Mouse (Mus musculus) heart, postnatal 36 days (tissue): ENCODE results near the gene Wipf3. TPM values are rescaled to one million over a fixed set of nuclear protein-coding genes. Genes with fewer than 3 reads are reported as not detected.

Source experiments
- DNase-seq, 2 experiments: peaks; one replicate each; pipeline ENCODE4 v3.0.0; 2021 to 2022
- intact Hi-C: fragments of 180-260 bp; cut with DNase I; formaldehyde crosslinking; loops from one replicate; pipeline ENCODE4 v1.15.1; 2025
- total RNA-seq, 2 experiments: library from RNA; stranded (reverse); gene quantifications; 2 replicates each; pipeline ENCODE4 v1.2.3; 2021

The Wipf3 gene
- 10 to 100 TPM; 37.7 to 40.2 TPM for total RNA-seq

- intact Hi-C loops: loop anchor here (2.0 to 5.0 kb wide), 2 partner anchors 37 to 77 kb away; no protein-coding TSS in a partner anchor
- DNase-seq: peak; percentile 75 to 76
These were observed at the start of gene Wipf3 for GRCm38 (mm10) chr6:54429447-54430194. Gene Wipf3 (plus strand): TSS chr6:54429603.

- intact Hi-C loops: no loop called here
- no peak for DNase-seq
These were observed 46.8 kb upstream of the Wipf3 start for GRCm38 (mm10) chr6:54382636-54383035.

- intact Hi-C loops: no loop called here
- no peak for DNase-seq
These were observed 45.4 kb upstream of the Wipf3 start for GRCm38 (mm10) chr6:54383893-54384524.

DNA sequence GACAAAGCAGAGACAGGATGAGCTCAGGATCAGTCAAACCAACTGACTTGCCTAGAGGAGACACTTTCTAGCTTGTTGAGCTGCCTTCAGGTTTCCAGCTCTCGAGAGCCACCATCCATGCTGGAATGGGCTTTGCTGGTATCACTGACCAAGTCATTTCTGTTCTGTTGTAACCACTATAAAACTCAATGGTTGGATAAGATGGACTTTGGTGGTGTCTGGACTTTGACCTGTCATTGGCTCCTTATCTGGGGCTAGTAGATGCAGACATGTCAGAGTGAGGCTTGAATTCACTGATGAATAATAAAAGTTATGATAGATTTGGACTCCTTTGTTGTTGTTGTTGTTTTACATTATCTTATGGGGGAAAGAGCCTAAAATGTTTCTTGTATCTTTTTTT, 44.6 kb upstream of the Wipf3 start:
- intact Hi-C loops: no loop called here
- no peak for DNase-seq

GRCm38 (mm10) chr6:54386429-54386828, 43.0 kb upstream of the Wipf3 start:
- DNase-seq: no peak
- intact Hi-C loops: no loop called here

- intact Hi-C loops: no loop called here
- no peak for DNase-seq
These were observed 42.4 kb upstream of the Wipf3 start for GRCm38 (mm10) chr6:54387044-54387443.

GRCm38 (mm10) chr6:54387751-54388150, 41.7 kb upstream of the Wipf3 start:
- DNase-seq: no peak
- intact Hi-C loops: no loop called here

DNA sequence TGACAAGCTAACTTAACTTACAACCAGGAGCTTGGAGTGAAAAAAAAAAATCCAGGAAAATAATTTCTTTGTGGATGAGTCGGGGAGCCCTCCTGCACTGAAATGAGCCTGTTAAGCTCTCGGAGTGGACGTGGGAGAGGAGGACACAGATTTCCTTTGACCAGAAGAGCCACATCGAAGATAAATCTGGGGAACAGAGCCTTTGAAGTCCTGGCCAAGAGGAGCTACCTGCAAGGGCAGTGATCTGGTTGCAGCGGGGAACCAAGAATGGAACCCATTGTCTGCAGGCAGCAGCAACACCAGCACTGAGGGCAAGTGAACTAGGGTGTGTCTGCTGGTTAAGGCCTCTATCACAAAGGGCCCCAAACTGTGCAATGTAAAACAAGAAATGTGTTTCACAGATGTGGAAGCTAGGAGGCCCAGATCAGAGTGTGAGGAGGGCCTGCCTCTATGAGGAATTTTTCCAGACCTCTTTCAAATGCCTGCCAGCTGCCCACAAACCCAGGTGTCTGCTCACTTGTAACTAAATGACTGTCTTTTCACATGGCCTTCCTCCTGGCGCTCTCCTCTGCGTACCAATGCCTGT, 40.6 kb upstream of the Wipf3 start:
- intact Hi-C loops: no loop called here

DNA sequence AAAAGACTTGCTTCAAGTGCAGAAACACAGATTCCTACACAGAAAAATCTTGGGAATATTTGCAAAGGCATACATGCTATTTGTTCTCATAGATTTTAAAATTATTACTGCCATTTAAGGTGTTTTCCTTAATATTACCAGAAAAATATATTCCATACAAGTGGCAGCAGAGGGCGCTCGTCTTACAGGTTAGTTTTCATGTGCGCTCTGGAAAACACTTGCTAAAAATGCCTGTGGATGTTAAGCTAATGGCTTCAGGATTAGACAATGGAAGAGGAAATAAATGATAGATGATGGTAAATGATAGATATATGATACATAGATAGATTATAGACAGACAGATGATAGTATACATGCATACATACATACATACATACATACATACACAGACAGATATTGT, 37.6 kb upstream of the Wipf3 start:
- DNase-seq: peak; percentile 50 to 72
- intact Hi-C loops: loop anchor here (1.0 to 5.0 kb wide), 4 partner anchors 36 to 176 kb away; partner anchors contain the start of genes Scrn1 and Wipf3

More for the DNA sequence above, 40.6 kb upstream of the Wipf3 start:
- DNase-seq: no peak

DNA sequence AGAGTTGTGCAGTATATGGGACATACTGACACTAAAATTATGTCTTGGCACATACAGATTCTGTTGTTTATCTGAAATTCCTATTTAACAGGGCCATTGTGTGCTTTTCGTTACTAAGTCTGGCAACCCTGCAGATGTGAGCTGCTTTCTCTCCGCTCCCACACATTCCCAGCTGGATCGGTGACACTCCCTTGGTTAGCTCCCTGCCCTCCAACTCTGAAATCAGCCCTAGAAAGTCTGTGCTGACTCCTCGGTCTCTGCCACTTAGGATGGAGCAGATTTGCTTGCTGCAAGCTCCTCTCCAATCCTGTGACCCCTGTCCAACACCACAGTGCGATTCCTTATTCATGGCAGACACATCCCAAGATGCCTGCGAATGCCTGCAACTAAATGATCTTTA, 35.5 kb upstream of the Wipf3 start:
- DNase-seq: no peak
- intact Hi-C loops: loop anchor here (5.0 kb wide), 2 partner anchors 33 to 173 kb away; partner anchors contain the start of genes Scrn1 and Wipf3

DNA sequence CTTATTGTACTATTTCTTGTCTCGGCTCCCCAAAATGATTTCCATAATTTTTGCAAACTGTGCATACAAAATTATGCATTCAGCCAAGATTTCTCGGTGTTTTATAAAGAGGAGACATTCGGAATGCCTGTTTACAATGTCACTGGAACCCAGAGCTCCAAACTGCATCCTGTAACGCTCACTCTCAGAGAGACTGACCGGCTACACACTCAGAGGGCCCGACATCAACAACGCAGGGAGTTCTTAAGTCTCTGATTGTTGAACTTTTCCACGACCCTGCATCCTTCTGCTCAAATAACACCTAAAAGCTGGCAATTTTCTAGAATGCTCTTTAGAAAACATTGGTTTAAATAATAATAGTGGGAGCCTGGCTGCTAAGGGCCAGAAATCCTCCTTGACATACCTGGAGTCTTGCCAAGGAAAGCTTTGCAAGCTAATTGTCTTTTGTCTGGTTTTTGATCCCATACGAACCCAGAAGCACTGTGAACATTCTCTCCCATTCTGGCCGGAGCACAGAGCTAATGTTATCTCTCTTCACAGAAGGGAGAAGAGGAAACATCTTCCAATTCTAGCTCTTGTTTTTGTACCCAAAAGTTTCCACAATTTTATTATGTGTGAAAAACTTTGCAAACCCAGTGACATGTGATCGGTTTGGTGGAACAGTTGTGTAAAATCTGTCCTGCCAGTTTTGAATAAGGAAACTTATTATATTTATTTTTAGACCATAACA, 30.0 kb upstream of the Wipf3 start:
- intact Hi-C loops: no loop called here

DNA sequence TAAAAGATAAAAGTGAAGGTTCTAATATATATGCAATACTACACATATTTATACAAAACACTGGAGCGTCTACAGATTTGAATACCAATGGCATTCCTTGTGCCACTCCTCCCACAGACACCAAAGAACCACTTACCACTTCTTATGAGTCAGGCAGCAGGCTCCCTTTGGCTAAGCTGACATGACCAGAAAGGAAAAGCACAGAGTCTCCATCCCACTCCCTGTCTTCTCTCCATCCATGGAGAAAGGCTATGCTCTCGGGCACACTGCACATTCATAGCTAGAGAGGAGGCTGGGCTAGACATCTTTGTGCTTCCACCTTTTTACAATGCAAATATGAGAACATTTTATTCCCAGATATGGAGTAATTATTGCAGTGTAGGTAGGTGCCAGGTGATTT, 27.9 kb upstream of the Wipf3 start:
- intact Hi-C loops: no loop called here
- no peak for DNase-seq

More for the DNA sequence above, 30.0 kb upstream of the Wipf3 start:
- no peak for DNase-seq

GRCm38 (mm10) chr6:54404916-54405315, 24.5 kb upstream of the Wipf3 start:
- no peak for DNase-seq
- intact Hi-C loops: no loop called here

DNA sequence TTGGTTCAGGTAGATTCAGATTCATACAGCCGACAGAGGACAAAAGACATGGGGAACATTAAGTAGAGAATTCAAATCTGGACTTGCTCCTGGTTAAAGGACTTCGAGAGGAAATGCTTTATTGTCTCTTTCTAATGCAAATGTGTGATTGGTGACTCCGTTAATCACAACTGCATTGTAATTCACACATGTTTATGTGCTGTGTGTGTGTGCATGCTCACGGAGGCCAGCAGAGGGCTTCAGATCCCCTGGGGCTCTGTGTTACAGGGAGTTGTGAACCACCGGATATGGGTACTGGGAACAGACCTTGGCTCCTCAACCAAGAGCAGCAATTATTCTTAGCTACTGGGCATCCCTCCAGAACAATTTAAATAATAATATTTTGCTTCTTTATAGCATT, 23.3 kb upstream of the Wipf3 start:
- no peak for DNase-seq
- intact Hi-C loops: no loop called here

DNA sequence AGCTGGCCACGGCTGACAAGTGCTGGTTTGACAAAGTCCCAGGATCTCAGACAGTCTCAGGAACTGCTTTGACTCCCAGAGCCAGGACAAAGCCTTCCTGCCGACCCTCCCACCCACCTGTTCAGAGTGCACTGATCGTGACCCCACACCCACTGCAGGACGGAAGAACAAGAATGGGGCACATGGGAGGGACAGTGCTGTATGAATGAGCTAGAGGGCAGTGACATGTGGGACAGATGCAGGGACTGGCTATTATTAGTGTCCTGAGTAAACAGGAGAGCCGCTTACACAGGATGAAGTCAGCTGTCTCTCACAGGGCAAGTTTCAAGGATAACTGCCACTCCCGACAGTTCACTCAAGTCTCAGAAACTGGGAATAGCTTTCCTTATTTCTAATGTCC, 20.1 kb upstream of the Wipf3 start:
- intact Hi-C loops: no loop called here
- DNase-seq: peak in 1 of 2 experiments; percentile 39

GRCm38 (mm10) chr6:54410451-54410850, 19.0 kb upstream of the Wipf3 start:
- intact Hi-C loops: no loop called here
- DNase-seq: no peak

- DNase-seq: no peak
- intact Hi-C loops: no loop called here
These were observed 17.8 kb upstream of the Wipf3 start for GRCm38 (mm10) chr6:54411591-54411990.

DNA sequence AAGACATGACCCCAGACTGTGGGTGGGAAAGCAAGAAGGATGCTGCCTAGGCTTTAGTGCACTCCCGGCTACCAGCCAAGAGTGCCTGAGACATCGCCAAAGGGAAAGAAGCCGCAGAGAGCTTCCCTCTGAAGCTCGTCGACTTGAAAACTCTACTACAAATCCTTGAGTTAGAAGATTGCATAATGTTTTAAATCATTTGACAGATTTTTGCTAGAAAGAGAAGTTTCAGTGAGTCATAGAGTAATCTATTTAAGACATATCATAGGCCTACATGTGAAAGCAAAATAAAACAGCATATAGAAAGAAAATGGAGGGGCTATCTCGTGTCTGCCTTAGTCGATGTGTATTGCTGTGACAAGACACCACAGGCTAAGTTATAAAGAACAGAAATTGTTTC, 16.5 kb upstream of the Wipf3 start:
- no peak for DNase-seq
- intact Hi-C loops: no loop called here

DNA sequence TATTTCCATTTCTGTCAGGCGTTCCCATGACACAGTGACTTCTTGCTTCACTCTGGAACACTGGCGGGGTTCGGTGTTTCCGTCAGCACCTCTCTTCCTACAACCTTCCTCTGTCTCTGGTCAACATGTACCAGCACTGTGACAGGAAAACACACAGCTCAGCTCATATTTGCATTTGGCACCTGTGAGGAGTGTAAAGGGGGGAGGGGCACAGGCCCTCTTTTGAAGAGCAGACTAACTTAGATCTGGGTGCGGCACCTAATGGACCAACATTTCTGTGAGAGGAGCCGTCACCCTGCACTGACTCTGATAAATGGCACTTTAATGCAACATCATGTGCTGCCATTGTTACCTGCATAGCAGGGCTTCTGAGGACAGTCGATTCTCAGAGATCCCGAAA, 4.2 kb upstream of the Wipf3 start:
- intact Hi-C loops: loop anchor here (5.0 kb wide), 1 partner anchor 33 kb away; no protein-coding TSS in a partner anchor
- DNase-seq: no peak

DNA sequence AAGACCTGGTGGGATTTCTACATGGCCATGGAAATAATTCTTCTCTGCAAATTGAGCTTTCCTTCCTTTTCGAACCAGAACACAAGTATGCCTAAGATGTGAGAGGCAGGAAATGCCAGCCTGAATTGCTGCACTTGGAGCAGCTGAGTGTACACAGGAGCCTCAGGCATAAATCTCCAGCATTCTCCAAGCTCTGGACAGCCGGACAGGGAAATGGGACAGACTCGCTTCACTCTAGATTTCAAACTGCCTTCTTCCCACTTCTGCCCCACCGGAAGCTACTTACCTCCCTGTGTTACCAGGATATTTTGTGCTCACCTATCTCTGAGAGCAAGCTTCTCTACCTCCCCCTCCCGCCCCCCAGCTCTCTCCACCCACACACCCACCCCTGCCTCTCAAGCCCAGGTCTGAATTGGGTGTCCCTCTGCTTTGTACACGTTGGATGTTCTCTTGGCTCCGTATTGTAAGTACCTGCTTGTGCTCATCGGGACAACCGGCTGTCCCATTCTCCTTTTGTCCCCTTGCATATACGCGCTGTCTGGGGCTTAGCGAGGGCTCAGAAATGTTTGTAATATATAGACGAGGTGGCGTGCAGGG, 455 bp upstream of the Wipf3 start:
- no peak for DNase-seq
- intact Hi-C loops: loop anchor here (2.0 to 5.0 kb wide), 2 partner anchors 37 to 78 kb away; no protein-coding TSS in a partner anchor
